Mouse (Mus musculus) CD4-positive helper T cell, adult 2 months (primary cell): Measurements from ENCODE around the gene Ticrr.

Experiments used
- DNase-seq: peaks from one replicate; pipeline ENCODE4 v3.0.0-alpha.2; 2012; ENCODE audit warnings: low read depth, missing footprints, low spot score

Gene Ticrr

DNA sequence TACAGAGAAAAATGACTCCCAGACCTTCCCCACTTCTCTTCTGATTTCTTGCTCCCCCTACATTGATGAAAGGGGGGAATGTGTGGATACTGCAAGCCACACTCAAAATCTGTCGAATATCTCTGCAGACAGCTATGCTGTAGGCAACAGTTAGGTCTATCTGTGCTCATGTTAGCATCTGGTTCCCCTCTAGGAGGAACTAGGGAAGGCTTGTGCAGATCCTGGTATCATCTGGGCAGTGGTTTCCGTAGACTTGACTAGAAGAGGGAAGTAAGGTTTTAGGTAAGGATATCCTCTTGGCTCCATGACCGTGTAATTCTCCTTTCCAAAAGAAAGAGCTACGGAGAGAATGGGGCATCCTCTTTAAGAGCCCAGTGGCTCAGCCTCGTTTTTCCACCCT is 84.6 kb downstream of the Ticrr start:
- no peak for DNase-seq

DNA sequence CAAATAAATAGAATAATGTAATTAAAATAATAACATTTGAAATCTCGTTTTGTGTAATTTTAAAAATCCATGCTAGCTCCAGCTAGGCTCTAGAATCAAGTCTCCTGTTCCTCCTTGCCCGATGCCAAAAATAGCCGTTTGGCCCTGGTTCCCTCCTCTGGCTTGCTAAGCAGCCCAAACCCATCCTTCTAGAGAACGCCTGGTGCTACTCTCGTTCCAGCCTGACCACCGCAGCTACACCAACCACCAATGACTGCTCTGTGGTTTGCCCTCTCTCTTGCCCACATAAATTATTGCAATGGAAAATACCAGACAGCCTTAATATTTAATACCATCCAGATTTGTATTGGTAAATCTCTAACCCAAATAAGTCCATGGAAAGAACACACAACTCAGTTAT is 87.7 kb downstream of the Ticrr start:
- DNase-seq, result no peak
